ENCODE assay signal across 8 mouse cellular contexts in the genomic region with DNA sequence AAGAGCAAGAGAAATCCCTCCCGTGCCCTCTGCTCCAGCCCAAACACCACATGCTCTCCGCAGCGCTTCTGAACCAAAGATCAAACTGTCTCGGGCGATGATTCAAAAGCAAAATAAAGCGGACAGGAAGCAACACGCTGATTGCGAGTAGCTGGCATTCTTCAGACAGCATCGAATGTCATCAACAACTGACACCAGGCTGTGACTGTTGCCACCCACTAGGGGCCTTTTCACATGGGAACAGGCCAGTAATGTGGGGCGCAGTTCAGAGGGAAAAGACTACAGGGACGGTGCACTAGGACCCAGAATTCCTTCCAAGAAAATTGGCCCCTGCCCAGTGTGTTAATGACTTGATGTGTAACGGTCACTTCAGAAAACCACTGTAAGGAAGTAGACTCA. TPM values are rescaled to one million over a fixed set of nuclear protein-coding genes. Genes with fewer than 3 reads are reported as not detected.
DNase-seq lines count a peak whose midpoint lies in the region; ATAC-seq lines count a peak whose summit lies in the region.

No protein-coding gene starts in this region.

- no peaks in the 10 kb centered on the region for H3K9me3 ChIP-seq in hindbrain, embryonic 10.5 days
- no peaks in the 10 kb centered on the region for H3K9me3 ChIP-seq in lung, embryonic 16.5 days (ENCODE audit: control insufficient read depth, low read length)

- H3K36me3 ChIP-seq in hindbrain, embryonic 10.5 days = no peaks in the 10 kb centered on the region
- no peaks in the 10 kb centered on the region for H3K36me3 ChIP-seq in lung, embryonic 16.5 days (ENCODE audit: control insufficient read depth, insufficient read depth, low read length)

- H3K9ac ChIP-seq in lung, embryonic 16.5 days (ENCODE audit: low read length) = peak overlapping the region; percentile 79

- WGBS in hindbrain, embryonic 10.5 days = under 1% methylated on average over 12 of the region's 12 CpGs
- WGBS in lung, embryonic 16.5 days = 1% methylated on average over 12 of the region's 12 CpGs

- peak; percentile 57 for ATAC-seq in lung, embryonic 16.5 days (ENCODE audit: low read depth)
- peak; percentile 4; the same call in 1 of the 2 replicates for ATAC-seq in neutrophil, adult 5-6 weeks (ENCODE audit: extremely low read depth, insufficient number of reproducible peaks, low FRiP score, poor library complexity, severe bottlenecking)

- H3K4me1 ChIP-seq in hindbrain, embryonic 10.5 days (replicated peaks) = peaks cover 44% of the 10 kb centered on the region
- H3K4me1 ChIP-seq in lung, embryonic 16.5 days (replicated peaks; ENCODE audit: control insufficient read depth, insufficient read depth, low read length) = peaks cover 37% of the 10 kb centered on the region

- peak overlapping the region; percentile 90 for H3K27ac ChIP-seq in hindbrain, embryonic 10.5 days
- H3K27ac ChIP-seq in lung, embryonic 16.5 days (ENCODE audit: low read length) = peak overlapping the region; percentile 75

- H3K4me3 ChIP-seq in hindbrain, embryonic 10.5 days = peak overlapping the region; percentile 74
- peak overlapping the region; percentile 80 for H3K4me3 ChIP-seq in lung, embryonic 16.5 days (ENCODE audit: low read length)

- peaks cover 20% of the 10 kb centered on the region for H3K27me3 ChIP-seq in hindbrain, embryonic 10.5 days (ENCODE audit: insufficient read depth, poor library complexity, severe bottlenecking)
- no peaks in the 10 kb centered on the region for H3K27me3 ChIP-seq in lung, embryonic 16.5 days (ENCODE audit: control insufficient read depth, insufficient read depth, low read depth, low read length)

- peak; percentile 74 for DNase-seq in NIH3T3 (ENCODE audit: low read depth)
- peak; percentile 78 to 82 for DNase-seq in cerebellum, adult 18-20 months
- peak; percentile 30 for DNase-seq in forelimb bud, embryonic 11.5 days (ENCODE audit: low read depth, low spot score)
- peak; percentile 59 for DNase-seq in hindbrain, embryonic 10.5 days (ENCODE audit: low spot score)
- DNase-seq in layer of hippocampus, adult 8-10 months (ENCODE audit: low spot score in 2 of 2) = peak; percentile 52 to 68
- DNase-seq in urinary bladder, postnatal 36 days (ENCODE audit: low spot score in 2 of 2) = peak; percentile 66 to 68

- peak overlapping the region; percentile 86 for H3K4me2 ChIP-seq in lung, embryonic 16.5 days (ENCODE audit: low read depth, low read length)

RNA-seq across cellular contexts. Expression of a gene that starts 1.1 kb away (rescaled TPM):
- 28.8 and 31.8 TPM in 2 replicates for polyA plus RNA-seq in hindbrain, embryonic 10.5 days (2016; fragmentation: Nextera tagmentation; extraction: Ambion mirVana)
- total RNA-seq in layer of hippocampus, adult 8-10 months (2022) = 10 to 100 TPM; 62.7 to 74.3 (median 68.2) TPM
- polyA plus RNA-seq in lung, embryonic 16.5 days (2015; fragmentation: Nextera tagmentation; extraction: Ambion mirVana) = 48.7 and 50.7 TPM in 2 replicates
- total RNA-seq in neutrophil, adult 5-6 weeks (2017) = 437 and 443 TPM in 2 replicates

RNA-seq across cellular contexts. Expression of a gene that starts 29.4 kb away (rescaled TPM):
- 0.90 and 2.5 TPM in 2 replicates for polyA plus RNA-seq in hindbrain, embryonic 10.5 days (2016; fragmentation: Nextera tagmentation; extraction: Ambion mirVana)
- 1 to 10 TPM; 1.8 to 3.6 (median 2.7) TPM for total RNA-seq in layer of hippocampus, adult 8-10 months (2022)
- polyA plus RNA-seq in lung, embryonic 16.5 days (2015; fragmentation: Nextera tagmentation; extraction: Ambion mirVana) = 0.29 and 1.0 TPM in 2 replicates
- total RNA-seq in neutrophil, adult 5-6 weeks (2017) = not detected in 2 replicates

Comparison
In these comparisons a context has a peak if more than half of its experiments do, and no peak if none do; other contexts are left out.
1. Peak in every context shown above with its lines: DNase-seq, ATAC-seq, H3K4me3 ChIP-seq and H3K27ac ChIP-seq.
2. DNase-seq: peak in every context shown above with its lines; median percentile 80 in cerebellum, adult 18-20 months; 74 in NIH3T3; 67 in urinary bladder, postnatal 36 days; 60 in layer of hippocampus, adult 8-10 months; 59 in hindbrain, embryonic 10.5 days; 30 in forelimb bud, embryonic 11.5 days.